Mouse (Mus musculus): ENCODE measurements around the gene Prps1. TPM values are rescaled to one million over a fixed set of nuclear protein-coding genes. Genes with fewer than 3 reads are reported as not detected.

The Prps1 gene
- total RNA-seq, 2 experiments from 2014 or later = 64.0 to 80.2 TPM

Other genes starting within 250 kb of the Prps1 start
- gene Frmpd3, start 114.3 kb upstream of the Prps1 start, total RNA-seq (2021) = 10 to 100 TPM; 28.4 to 32.1 TPM
- 100 to 1,000 TPM; 131 to 148 TPM for gene Tsc22d3, start 144.0 kb downstream of the Prps1 start, total RNA-seq (2021)
- 10 to 100 TPM; 19.2 to 22.2 TPM for gene Mid2, start 208.0 kb downstream of the Prps1 start, total RNA-seq (2021)